Comparison of ENCODE assay signal across 9 mouse cellular contexts in genomic region chrX:78769408-78769807, GRCm38 (mm10).
"Had no signal": no experiment of that assay in that cellular context is flagged by ENCODE, and none has a peak within 500 bp of the region (broad histone marks: within the 10 kb centered on the region; RNA-seq: fewer than 3 reads in every experiment).

No protein-coding gene starts in this region.

- DNase-seq: kidney, adult 8-10 months; kidney, postnatal 36 days; layer of hippocampus, adult 9-11 months; layer of hippocampus, postnatal 36 days; lung, adult 18-20 months; lung, postnatal 4 days; retina, postnatal 1 day; thymus, postnatal 4 days had no signal

- ATAC-seq: midbrain, embryonic 16.5 days had no signal
